Mouse (Mus musculus) layer of hippocampus, adult 9-10 months (tissue): ENCODE results near the gene Pwwp2a.

ENCODE experiments used
- DNase-seq: peaks from one replicate; pipeline ENCODE4 v3.0.0; 2022; ENCODE audit warnings: low spot score

The Pwwp2a gene

DNA sequence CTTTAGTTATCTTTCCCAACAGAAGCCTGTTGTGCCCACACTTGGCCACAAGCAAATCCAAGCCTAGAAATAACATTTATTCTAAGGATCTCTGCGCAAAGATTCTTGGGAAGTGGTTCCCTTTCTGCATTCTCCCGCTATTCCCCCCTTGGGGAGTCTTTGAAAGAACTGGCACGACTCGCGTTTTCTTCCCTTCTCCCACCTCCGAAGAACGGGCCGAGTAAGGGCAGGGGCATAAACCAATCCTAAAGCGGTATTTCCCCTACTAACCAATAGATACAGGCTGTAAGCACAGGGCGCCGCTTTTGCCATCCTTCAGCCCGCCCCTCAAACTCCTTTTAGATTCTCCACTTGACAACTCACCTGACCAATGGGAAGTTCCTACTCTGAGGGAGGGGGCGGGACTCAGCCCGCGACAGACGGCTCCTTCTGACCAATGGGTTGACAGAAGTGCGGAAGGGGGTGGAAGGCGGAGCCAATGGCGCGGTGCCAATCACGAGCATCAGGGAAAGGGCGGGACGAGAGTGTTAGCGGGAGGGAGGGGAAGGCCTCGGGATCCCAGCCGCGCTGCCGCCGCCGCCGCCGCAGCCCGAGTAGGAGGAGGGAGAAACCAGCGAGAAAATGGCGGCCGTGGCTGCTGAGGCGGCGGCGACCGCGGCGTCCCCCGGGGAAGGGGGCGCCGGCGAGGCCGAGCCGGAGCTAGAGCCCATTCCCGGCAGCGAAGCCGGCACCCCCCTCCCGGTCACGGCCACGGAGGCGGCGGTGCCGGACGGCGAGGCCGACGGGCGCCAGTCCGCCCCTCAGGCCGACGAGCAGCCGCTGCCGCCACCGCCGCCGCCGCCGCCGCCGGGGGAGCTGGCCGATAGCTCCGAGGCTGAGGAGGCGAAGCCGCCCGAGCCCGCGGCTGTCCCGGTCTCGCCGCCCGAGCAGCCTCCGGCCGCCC is at the start of gene Pwwp2a:
Pwwp2a (plus strand) TSS at position 527 of the 943 bp plus-strand sequence.
- peak; percentile 93 for DNase-seq

DNA sequence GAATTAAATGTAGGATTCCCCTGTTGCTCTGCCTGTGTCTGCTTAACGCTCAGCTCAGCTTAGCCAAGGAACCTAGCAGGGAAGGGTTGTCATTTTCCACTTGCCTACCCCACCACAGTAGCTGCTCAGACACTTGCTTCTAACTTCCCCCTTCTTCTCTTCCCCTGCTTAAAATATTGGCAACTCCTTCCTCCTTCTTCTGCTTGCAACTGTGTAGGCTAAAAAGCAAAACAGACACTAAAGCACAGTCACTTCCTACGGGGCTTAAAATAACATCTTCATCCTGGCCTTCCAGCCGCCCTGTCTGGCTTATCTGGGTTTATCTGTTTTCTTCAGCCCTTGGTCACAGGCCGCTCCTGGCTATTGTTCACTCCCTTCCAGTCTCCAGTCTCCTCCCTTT is 49.2 kb upstream of the Pwwp2a start:
- no peak for DNase-seq

DNA sequence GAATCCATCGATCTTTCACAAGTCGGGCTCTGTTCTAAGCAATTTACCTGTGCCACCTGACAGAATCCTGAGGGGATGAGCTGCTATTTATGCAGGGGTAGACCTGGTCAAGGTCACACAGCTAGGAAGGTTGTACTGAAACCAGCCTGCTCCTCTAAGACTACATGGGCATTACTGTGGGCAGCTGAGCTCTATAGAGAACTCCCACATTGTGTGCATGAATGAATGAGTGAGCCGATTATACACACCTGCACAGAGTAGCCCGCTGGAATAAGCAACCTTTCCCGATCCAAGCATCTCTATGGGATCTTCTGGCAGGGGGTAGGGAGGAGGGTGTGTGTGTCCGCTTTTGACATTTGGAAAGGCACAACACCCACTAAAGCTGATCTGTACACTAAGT is 48.6 kb upstream of the Pwwp2a start:
- no peak for DNase-seq

DNA sequence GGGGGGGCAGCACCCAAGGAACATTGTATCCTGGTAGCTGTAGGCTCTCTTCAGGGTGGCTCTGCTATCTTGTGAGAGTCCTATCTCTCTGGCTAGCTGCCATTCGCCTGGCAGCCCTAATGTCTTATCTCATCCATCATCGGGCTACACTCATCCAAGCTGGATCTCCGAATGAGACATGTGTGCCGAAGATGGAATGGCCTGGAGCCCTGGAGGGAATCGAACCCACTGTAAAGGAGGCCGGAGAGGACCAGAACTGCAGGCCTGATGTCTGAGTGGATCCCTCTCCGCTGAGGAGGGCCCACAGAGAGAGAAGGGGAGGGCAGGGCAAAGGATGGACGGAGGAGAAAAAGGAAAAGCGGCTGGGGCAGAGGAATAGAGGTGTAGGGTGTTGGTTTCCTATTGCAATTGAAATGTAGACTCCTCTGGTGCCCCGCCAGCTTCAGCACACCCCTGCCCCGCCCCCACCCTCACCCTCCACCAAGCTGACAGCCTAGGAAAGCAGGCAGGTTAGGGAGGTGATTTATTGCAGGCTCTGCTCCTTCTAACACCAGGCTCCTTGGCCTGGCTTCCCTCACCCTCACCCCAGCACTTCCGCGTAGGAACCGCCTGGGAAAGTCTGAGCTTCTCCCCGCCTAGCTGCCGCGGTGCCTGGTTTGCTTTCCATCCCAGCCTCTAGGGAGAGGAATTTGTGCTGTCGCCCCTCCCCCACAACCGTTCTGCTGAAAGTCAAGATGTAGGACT is 48.0 kb upstream of the Pwwp2a start:
- DNase-seq = no peak

DNA sequence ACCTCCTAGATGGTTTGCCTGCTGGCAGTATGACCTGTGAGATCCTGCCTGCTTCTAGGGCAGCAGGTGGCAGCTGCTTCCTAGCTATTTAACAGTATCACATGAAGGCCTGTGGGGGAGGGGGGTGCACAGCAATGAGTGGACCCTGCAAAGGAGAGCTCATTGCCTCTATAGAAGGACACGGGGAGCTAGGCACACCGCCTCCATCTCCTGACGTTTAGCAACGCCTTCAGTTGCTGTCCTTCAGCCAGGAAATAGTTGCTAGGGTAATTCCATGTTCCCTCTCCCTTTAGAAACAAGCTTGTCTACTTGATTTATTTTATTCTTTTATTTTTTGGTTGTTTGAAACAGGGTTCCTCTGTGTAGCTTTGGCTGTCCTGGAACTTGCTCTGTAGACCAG is 45.0 kb upstream of the Pwwp2a start:
- no peak for DNase-seq

DNA sequence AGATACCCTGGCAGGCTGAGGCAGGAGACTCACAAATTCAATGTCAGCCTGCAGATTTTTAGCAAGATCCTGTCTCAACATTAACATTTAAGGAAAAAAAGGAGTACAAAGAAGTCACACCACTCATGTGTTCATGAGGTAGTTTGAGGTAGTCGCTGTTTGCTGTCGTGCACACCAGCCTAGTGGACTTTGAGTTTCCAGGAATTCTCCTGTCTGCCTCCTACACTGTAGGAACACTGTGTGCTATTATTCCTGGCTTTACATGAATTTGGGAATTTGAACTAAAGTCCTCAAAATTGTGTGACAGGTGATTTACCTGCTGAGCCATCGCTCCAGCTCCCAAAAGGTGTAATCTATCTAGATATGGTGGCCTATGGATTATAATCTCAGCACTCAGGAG is 43.3 kb upstream of the Pwwp2a start:
- no peak for DNase-seq

DNA sequence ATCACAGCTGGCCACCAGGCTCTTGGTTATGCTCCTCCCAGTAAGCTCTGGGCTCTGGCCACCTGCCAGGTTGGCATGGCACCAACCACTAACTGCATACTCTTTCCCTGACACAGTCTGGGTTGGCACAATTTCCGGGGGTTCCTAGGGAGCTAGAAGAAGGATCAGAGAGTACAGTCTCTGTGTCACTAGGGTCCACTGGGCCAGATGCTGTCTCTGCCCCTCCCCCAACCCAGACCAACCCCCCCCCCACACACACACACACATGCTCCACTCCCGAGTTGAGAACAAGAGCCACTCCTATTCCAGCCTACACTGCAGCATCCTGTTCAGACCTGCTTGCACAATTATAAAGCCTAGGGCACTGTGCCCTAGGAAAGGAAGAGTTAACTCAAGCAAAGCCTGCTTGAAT is 38.6 kb upstream of the Pwwp2a start:
- DNase-seq = no peak

DNA sequence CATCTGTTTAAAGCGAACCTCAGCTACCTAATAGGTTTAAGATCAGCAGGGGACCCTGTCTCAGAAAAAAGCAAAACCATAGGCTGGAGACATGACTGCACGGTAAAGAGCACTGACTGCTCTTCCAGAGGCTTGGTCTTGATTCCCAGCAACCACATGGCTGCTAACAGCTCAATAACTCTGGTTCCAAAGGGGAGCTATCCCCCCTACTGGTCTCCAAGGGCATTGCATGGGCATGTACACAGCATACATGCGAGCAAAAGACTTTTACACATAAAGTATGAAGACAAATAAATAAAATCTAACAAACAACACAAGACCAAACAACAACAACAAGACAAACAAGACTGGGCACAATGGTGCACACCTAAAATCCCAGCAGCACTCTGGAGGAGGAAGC is 36.5 kb upstream of the Pwwp2a start:
- no peak for DNase-seq

DNA sequence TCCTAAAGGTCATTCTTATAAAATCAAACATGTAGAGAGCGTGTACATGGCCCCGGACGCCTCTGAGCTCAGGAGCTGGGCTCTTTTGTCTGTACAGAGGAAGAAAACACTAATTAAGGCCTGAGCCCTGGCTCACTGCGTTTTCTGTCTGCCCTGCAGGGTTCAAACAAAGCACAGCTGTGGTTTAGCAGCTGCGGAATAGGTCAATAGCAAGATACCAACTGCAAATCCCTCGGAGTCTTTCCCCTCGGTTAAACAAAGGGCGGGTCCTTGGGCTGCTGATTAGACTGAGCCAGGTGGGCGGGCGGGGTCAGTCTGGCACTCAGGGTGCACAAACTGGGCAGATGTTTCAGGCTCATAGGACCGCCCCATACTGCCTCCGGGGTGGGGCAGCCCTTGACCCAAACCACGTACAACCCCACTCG is 28.7 kb upstream of the Pwwp2a start:
- no peak for DNase-seq

DNA sequence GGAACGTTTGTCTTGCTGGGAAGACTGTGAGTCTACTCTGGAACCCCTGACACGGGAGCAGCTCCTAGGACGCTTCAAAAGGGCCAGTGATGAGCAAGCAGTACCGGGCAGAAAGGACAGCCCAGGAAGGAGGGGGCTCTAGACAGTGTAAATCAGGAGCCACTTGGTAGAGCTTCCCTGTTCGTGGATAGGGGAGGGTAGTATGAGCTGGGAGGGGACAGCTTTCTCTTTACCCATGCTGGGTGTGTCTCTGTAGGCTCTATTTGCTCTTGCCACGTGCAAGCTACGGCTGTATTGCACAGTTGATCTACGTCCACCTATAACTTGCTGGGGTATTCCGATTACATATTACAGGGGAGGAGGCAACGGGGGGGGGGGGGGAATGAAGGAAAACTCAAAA is 25.3 kb upstream of the Pwwp2a start:
- DNase-seq = no peak

DNA sequence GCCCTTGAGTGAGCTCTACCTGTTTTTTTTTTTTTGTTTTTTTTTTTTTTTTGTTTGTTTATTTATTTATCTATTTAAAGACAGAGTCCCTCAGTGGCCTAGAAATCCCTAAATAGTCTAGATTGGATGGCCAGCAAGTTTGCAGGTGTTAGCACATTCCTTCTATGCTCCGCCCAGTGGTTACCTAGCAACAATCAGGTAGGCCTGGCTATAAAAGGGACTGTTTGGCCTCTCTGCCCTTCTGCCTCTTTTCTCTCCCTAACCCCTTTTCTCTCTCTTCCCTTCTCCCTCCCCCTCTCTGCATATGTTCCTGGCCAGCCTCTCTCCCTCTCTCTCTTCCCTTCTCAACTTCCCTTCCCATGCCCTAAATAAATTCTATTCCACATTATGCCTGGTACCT is 23.8 kb upstream of the Pwwp2a start:
- no peak for DNase-seq

DNA sequence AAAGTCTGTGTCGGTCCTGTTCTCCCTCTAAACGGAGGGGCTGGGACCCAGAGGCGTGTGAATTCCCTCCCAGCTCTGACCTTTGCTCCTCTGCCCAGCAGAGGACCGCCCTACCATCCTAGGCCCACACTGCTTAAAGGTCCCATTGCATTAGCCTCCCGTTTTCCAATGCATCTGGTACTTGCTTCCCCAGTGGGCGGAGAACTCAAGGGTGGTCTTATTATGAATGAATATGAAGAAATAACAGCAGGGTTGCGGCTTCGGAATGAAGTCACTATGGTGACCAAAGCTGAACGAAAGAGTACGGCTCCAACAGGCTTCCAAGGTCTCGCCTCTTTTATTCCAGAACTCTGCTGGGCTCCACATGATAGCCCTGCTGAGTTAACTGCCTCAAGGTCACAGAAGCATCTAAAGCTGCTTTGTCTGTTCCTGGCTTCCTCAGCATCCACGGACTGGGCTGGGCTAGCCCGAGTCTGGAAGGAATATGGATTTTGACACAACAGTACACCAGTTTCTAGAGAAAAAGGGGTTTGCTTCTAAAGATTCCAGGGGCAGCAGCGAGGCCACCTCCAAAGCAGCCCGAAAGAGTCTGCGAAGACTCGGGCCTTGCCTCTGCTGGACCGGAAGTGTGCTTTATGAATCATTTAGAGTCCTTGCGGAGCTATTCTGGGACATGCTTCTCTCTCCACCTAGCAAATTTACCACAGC is 14.6 kb upstream of the Pwwp2a start:
- DNase-seq = no peak

DNA sequence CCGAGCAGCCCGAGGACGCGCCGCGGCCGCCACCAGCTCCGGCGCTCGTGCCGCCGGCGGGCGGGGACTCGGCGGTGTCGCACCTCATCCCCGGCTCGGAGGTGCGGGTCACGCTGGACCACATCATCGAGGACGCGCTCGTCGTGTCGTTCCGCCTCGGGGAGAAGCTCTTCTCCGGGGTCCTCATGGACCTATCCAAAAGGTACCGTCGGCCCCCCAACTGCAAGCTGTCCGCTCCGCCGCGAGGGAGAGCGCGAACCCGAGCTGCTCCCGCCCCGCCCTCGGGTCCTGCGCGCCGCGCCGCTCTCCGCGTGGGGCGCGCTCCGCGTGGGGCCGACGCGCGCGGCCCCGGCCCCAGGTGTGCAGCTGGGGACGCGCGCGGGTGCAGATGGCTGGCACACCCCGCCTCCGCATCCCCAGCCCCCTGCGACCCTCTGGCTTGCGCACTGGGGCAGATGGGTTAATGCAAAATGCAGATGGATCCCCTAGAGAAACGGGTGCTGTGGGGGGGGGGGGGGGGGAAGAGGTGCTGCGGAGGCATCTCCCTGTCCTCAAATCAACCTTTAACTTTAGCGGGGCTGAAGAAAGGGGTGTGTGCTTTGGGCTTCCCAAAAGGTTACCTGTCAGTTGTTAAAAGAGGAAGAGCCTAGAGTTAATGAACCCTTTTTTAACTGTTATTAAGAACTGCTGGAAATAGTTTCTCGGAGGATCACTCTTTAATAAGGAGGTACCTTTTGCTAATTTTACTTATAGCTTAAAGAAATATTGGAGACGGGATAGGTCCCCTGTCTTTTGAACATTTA is 818 bp downstream of the Pwwp2a start:
- DNase-seq = no peak

DNA sequence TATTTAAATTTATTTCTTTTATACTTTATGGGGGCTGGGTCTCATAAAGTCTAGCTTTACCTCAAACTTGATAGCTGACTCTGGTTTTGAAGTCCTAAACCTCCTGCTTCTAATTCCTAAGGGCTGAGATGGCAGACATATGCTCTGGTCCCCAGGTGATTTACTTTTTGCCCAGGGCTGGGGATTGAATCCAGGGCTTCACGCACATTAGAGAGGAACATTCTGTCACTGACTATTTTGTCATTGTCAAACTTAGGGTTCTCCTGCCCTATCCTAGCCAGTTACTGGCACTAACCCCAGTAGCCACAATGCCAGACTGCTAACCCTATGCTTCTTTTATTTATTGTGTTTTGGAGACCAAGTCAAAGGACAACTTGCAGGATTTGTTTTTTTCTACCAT is 7.1 kb downstream of the Pwwp2a start:
- DNase-seq = no peak

DNA sequence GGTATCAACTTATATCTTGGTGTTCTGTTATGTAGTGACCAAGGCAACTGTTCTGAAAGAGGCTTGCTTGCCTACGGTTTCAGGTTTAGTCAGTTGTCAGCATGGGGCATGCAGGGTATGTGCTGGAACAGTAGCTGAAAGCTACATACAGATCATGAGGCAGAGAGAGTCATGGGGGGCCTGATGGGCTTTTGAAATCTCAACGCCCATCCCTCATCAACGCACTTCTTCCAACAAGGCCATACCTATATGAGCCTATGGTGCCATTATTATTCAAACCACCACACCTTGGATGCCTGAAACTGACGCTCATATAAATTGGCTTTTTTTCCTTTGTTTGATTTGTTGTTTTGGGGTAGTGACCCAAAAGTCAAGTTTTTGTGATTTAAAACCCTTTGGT is 14.8 kb downstream of the Pwwp2a start:
- DNase-seq = no peak

DNA sequence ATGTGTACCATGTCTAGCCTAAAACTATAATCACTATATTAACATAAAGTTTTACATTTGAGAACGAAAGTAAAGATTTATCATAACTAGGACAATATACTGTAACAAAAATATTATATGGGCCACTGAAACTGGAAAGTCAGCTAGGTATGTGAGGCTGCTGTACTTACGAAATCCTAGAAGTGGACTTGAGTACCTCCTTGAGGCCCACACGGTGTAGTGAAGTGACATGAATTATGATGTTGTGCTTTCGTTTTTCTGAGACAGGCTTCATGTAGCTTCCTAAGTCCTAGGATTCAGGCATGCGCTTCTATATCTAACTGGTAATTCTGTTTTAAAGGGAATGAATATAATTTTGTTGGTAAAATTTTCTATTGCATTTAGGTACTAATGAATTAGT is 16.8 kb downstream of the Pwwp2a start:
- DNase-seq = no peak

DNA sequence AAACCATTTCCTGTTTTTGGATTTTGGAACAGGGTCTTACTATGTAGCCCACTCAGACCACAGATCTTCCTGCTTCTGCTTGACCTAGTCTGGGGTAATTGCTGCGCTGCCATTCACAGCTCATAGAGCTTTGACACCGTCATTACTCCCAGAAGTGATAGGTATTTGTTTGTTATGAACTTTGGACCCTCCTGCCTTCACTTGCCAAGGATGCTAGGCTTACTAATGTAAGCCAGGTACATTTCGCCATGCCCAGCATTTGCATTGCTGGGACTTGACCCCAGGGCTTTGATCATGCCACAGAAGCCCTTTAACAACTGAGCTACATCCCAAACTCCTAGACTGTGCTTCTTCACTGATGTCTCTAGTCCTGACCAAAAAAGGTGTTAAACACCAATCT is 18.5 kb downstream of the Pwwp2a start:
- DNase-seq = no peak

DNA sequence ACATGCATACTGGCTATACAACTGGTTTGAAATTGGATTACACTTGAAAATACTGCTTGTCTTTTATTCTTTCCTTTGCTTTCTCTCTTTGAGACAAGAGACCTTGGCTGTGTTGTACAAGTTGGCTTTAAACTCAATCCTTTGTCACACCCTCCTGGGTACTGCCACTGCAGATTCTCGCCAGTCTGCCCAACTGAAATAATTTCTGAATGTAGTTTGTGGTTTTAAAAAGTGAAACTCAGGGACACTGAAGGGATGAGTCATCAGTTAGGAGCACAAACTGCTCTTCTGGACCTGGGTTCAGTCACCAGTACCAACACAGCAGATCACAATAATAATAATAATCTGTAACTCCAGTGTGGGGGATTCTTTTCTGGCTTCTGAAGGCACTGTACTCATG is 21.8 kb downstream of the Pwwp2a start:
- DNase-seq = no peak

DNA sequence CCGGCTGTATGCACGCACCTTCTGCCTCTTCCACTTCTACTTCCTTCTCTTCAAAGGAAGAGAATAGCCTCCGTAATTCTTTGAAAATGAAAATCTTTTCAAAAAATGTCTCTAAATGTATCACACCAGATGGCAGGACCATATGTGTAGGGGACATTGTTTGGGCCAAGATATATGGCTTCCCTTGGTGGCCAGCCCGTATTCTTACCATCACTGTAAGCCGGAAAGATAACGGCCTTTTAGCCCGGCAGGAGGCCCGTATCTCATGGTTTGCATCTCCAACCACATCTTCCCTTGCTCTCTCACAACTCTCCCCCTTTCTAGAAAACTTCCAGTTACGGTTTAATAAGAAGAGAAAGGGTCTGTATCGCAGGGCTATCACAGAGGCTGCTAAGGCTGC is 24.0 kb downstream of the Pwwp2a start:
- DNase-seq = no peak

DNA sequence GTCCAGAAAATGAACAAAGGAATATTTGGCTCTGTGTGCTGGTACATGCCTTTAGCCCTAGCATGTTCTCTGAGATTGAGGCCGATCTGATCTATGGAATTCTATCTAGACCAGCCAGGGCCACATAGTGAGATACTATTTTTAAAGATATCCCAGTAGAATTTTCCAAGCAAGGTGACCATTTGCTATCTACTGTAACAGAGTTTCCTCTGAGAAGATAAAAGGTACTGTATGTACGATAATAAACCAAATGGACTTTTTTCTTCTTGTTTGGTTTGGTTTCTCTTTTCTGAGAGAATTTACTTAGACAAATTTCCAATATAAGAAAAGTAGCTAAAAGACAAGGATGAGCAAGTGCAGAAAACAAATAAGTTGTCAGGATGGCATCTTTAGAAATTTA is 26.6 kb downstream of the Pwwp2a start:
- DNase-seq = no peak

DNA sequence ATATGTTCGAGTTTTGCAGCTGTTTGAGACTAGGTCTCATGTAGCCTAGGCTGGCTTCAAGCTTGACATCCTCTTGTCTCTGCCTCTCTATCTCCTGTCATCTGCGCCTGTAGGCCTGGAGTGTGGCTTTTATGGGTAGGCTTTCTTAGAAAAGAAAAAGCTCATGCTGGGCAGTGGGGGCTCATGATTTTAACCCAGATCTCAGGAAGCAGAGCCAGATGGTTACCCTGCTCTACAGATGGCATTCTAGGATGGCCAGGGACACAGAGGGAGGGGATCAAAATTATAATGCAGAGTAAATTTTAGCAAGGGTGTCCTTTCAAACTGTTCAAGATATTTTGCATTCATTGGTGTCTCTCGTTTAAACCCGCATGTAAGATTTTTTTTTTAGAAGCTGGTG is 30.4 kb downstream of the Pwwp2a start:
- DNase-seq = no peak

DNA sequence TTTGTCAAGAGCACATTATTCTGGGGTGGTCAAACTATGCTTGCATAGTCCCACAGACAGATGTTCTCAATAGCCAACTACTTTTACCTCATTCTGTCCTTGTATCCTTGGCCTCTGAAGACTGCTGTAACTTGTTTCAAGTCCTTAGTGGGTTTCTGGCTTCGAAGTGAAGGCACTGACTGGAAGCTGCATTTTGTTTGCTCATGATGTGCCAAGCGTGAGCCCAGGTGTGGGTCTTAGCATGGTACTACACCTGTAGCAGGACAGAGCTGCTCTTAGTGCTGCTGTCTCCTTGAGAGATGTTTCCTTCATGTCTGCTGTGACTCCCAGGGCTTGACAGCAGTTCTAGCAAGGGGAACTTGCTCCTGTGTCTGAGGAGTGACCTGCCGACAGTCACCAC is 41.6 kb downstream of the Pwwp2a start:
- no peak for DNase-seq
